Mouse (Mus musculus) liver, embryonic 14.5 days (tissue): ENCODE measurements around the gene Ankrd11.

Source experiments
- CTCF ChIP-seq: IDR thresholded peaks from 2 replicates; pipeline ENCODE4 v1.5.1; 2016; ENCODE audit warnings: antibody characterized with exemption, low read depth, control low read depth
- EP300 ChIP-seq: IDR thresholded peaks from 2 replicates; pipeline ENCODE4 v1.6.1; 2016; ENCODE audit warnings: antibody characterized with exemption, low read depth

DNA sequence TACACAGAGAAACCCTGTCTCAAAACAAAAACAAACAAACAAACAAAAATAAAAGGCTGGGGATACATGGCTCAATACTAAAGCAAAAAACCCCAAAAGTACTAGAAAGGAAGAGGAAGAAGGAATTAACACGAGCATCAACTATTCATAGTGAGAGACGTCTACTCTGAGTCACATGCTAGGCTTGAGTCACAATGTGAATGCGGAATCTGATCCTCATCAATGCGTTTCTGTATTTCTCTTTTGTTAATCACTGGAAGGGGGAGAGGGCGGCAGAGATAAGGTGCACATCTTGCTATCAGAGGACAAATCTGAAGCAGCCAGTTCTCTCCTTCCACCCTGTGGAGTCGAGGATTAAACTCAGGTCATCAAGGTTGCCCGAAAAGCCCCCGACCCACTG lies 14.3 kb downstream of the Ankrd11 start:
- TF ChIP-seq EP300 (no peak), CTCF (no peak)
